Mouse (Mus musculus): ENCODE measurements around the gene Ppard. TPM values are rescaled to one million over a fixed set of nuclear protein-coding genes. Genes with fewer than 3 reads are reported as not detected.

Ppard gene
- total RNA-seq, 2 experiments from 2014 or later = 5.6 to 8.4 TPM

GRCm38 (mm10) chr17:28252281-28252648, 19.8 kb downstream of the Ppard start:
- no peak for ATAC-seq (replicated peaks; ENCODE audit: poor library complexity, severe bottlenecking)

GRCm38 (mm10) chr17:28253216-28253615, 20.7 kb downstream of the Ppard start:
- no peak for ATAC-seq (replicated peaks; ENCODE audit: poor library complexity, severe bottlenecking)

- no peak for ATAC-seq (replicated peaks; ENCODE audit: poor library complexity, severe bottlenecking)
Measured at GRCm38 (mm10) chr17:28254804-28255203, 22.3 kb downstream of the Ppard start.

DNA sequence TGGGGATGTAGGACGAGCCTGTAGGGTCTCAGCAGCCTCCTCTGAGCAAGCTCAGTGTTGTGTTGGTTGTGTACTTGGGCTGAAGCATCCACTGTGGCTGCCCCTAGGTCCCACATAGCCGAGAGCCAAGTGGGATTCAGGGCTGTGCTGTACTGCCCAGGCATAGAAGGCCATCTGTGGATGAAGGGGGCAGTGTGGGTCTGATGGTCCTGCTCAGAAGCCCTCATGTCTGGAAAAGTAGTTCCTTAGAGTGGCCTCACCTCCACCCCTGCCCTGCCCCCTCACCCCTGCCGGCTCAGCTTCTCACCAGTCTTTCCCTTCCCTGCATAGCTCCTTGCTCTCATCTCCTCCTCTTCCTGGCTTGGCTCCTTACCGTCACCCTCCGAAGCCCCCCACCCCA, 23.2 kb downstream of the Ppard start:
- no peak for ATAC-seq (replicated peaks; ENCODE audit: poor library complexity, severe bottlenecking)

DNA sequence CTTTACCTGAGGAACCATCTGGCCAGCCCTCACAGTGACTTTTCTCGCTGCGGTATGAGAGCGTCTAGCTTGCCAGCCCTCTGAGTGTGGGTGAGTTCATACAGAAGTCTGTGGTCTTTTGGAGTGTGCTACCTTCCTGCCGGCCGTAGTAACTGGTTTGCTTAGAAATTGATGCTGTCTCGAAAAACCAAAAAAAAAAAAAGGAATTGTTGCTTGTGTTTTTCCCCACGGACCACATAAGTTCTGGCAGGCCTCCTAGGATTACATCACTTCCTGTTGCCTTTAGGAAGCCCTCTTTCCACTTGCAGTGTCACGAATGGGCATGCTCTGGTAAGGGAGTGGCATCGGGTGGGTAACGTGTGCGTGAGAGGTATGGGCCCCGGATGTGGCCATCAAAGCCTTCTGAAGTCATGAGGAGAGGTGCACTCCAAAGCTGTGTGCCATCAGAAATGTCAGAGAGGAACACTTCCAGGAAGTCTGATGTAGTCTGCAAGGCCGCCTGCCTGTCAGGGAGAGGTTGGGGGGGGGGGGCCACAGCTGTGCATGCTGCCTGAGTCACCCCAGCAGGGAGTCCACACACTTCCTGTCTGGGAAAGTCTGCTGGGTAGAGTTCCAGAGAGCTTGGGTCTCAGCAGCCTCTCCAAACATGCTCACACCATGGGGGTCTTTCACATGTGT, 24.3 kb downstream of the Ppard start:
- peak; percentile 82 for ATAC-seq (replicated peaks; ENCODE audit: poor library complexity, severe bottlenecking)

GRCm38 (mm10) chr17:28258325-28258724, 25.8 kb downstream of the Ppard start:
- ATAC-seq (replicated peaks; ENCODE audit: poor library complexity, severe bottlenecking) = no peak

- ATAC-seq (replicated peaks; ENCODE audit: poor library complexity, severe bottlenecking) = peak; percentile 34
Measured at GRCm38 (mm10) chr17:28259890-28260542, 27.5 kb downstream of the Ppard start.

DNA sequence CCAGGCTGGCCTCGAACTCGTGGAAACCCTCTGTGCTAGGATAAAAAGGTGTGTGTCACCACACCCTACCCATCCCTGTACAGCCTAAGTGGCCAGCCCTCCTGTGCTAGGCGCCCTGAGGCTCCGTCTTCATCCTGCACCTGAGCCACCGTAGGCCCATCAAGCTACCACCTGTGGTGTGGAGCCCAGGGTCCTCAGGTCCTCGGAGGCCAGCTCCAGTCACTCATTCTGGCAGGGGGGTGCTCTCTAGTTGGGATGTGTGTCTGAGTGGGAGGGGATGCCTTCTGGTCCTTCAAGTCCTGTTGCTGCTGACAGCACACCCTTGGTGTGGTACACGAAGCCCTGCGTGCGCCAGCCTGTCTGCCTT, 28.0 kb downstream of the Ppard start:
- no peak for ATAC-seq (replicated peaks; ENCODE audit: poor library complexity, severe bottlenecking)

- no peak for ATAC-seq (replicated peaks; ENCODE audit: poor library complexity, severe bottlenecking)
Measured at GRCm38 (mm10) chr17:28261795-28262194, 29.3 kb downstream of the Ppard start.

DNA sequence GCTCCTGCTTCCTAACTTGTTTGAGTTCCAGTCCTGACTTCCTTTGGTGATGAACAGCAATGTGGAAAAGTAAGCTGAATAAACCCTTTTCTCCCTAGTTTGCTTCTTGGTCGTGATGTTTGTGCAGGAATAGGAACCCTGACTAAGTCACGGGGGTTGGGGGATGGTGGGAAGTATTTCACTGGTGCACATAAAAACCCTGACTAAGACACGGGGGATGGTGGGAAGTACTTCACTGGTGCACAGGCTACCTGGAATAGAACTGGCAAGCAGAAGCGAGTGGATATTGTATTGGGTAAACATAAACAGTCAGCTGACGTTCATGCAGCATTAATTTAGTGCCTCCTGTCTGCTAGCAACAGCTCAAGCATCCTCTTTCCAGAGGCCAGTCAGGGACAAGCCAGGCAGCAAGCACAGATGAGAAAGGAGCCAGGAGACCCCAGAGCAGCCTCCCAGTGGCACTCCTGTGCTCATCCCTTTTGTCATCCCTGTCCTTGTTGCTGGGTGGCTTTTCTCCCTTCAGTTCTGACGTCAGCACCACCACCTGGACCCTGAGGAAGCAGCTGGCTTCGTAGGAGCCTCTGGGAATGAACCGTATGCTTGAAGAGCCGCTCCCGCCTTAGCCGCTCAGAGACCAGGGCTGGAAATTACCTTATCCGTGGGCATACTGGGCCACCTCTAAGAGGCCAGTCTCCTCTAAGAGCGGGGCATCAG, 30.8 kb downstream of the Ppard start:
- ATAC-seq (replicated peaks; ENCODE audit: poor library complexity, severe bottlenecking) = no peak

DNA sequence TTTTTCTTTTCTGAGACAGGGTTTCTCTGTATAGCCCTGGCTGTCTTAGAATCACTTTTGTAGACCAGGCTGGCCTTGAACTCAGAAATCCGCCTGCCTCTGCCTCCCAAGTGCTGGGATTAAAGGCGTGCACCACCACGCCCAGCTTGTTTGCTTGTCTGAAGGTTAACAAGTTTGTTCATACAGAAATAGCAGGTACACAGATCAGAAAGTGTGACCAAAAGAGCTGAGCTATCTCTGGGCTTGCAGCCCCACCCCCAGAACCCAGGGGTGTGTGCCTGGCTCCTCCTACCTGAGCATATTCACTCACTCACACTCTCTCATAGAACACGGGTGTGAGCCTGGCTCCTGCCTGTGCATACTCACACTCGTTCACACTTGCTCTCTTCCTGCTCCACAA, 34.8 kb downstream of the Ppard start:
- ATAC-seq (replicated peaks; ENCODE audit: poor library complexity, severe bottlenecking) = no peak

DNA sequence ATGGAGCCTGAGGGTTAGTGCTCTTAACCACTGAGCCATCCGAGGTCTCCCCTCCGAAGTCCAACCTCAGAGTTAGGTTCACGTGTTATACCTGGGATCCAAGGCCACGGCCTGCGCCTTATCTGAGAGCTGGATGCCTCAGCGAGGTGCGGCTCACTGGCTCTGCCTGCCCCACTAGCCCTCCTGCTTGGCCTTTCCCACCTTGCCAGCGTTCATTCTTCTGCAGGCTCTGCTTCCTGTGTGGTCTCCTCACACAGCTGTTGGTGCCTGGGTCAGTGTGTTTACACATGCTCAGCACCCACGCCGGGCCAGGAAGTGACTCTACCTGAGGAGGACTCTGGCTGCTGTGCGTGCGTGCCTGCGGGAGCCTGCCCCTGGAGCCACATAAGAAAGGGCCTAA, 37.7 kb downstream of the Ppard start:
- no peak; the same call in 1 of the 2 replicates for ATAC-seq (replicated peaks; ENCODE audit: poor library complexity, severe bottlenecking)

DNA sequence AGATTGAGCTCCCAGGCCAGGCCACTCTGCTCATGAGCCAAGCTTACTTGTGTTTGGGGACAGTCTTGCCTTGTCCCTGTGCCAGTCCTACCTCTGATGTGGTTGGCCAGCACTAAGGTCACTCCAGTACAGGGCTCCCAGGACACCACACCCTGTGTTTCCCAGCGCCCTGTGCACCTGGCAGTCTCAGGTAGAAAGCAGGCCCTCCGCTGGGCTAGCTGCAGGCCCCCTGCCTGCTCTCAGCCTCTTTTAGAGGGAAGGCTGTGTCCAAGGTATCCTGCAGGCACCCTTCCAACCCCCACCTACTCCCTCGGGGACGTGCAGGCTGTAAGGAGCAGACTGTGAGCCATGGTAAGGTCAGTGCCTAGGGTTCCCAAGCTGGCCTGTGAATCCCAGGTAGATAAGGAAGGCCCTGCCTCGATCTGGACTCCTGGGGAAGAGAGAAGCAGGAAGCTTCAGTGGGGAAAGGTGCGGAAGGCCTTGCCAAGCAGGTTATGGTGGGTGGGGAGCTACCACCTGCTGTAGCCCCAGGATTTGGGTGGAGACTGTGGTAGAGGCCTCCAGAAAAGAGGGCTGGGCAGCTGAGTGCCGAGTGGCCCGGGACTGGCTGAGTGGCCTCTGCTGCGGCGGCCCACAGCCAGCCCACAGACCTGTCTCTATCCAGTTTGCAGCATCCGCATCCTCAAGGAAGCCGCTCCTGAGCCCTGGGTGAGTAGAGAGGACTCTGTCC, 39.2 kb downstream of the Ppard start:
- ATAC-seq (replicated peaks; ENCODE audit: poor library complexity, severe bottlenecking) = no peak

DNA sequence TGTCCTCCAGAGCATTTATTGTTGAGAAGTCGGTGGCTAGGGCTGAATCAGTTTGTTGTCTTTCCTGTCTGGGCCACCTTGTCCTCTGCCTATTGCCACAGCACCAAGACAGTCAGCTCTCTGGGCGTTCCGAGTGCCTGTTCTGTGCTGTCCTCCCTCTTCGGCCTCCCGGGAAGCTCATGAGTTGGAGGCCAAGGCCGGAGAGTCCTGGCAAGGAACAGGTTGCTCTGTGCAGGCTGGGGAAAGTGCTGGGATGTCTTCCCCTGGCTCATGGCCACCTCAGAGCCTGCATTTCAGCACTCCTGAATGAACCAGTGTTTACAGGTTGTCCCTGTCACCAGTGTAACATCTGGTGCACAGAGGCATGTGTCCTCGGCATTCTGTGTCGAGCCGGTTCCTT, 39.8 kb downstream of the Ppard start:
- no peak for ATAC-seq (replicated peaks; ENCODE audit: poor library complexity, severe bottlenecking)

GRCm38 (mm10) chr17:28272837-28273236, 40.3 kb downstream of the Ppard start:
- no peak for ATAC-seq (replicated peaks; ENCODE audit: poor library complexity, severe bottlenecking)

- ATAC-seq (replicated peaks; ENCODE audit: poor library complexity, severe bottlenecking) = no peak
Measured at GRCm38 (mm10) chr17:28274739-28275138, 42.2 kb downstream of the Ppard start.

GRCm38 (mm10) chr17:28277226-28277625, 44.7 kb downstream of the Ppard start:
- ATAC-seq (replicated peaks; ENCODE audit: poor library complexity, severe bottlenecking) = no peak

GRCm38 (mm10) chr17:28277721-28278120, 45.2 kb downstream of the Ppard start:
- ATAC-seq (replicated peaks; ENCODE audit: poor library complexity, severe bottlenecking) = no peak

DNA sequence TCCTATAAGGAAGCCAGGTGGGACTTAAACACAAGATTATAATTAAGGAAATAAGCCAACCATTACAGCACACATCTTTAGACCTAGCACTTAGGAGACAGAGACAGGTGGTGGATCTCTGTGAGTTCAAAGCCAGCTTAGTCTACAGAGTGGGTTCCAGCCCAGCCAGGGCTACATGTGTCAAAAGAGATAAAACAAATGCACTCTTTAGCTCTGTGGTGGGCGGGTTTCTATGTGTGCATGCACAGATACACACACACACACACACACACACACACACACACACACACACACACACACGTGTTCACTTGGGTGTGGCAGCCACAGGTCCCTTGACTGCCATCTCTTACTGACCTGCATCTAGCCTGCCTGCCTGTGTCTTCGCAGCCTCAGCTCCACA, 45.7 kb downstream of the Ppard start:
- no peak for ATAC-seq (replicated peaks; ENCODE audit: poor library complexity, severe bottlenecking)

GRCm38 (mm10) chr17:28279236-28279635, 46.7 kb downstream of the Ppard start:
- ATAC-seq (replicated peaks; ENCODE audit: poor library complexity, severe bottlenecking) = no peak

Measured in granulocyte monocyte progenitor cell, adult 5-6 weeks (primary cell).